Mouse (Mus musculus) midbrain, embryonic 13.5 days (tissue): ENCODE data around the gene Mxra7. TPM values are rescaled to one million over a fixed set of nuclear protein-coding genes. Genes with fewer than 3 reads are reported as not detected.
"Not testable (repeated sequence)": the region's sequence is repeated elsewhere in the genome, so short reads cannot be mapped to it uniquely, and the experiment has no call there.

ENCODE experiments used
- ATAC-seq: fragments of 200-750 bp; cut with Nextera tagmentation; 2 replicates; pipeline ENCODE4 v1.8.0; 2017; ENCODE audit warnings: mild to moderate bottlenecking, moderate TSS enrichment, moderate library complexity
- H3K27ac ChIP-seq: fragments of 300-500 bp; sonication (generic); 2 replicates; pipeline ENCODE4 v1.5.1; 2015; ENCODE audit warnings: inconsistent platforms, mild to moderate bottlenecking, moderate library complexity
- H3K27me3 ChIP-seq: fragments of 300-500 bp; sonication (generic); 2 replicates; pipeline ENCODE4 v1.6.1; 2015; ENCODE audit warnings: mild to moderate bottlenecking, inconsistent platforms
- H3K36me3 ChIP-seq: fragments of 300-500 bp; sonication (generic); 2 replicates; pipeline ENCODE4 v1.6.1; 2015; ENCODE audit warnings: mild to moderate bottlenecking, inconsistent platforms
- H3K4me1 ChIP-seq: fragments of 300-500 bp; sonication (generic); replicated peaks from 2 replicates; pipeline ENCODE4 v1.6.1; 2015; ENCODE audit warnings: inconsistent platforms
- H3K4me2 ChIP-seq: fragments of 300-500 bp; sonication (generic); replicated peaks from 2 replicates; pipeline ENCODE4 v1.6.1; 2015; ENCODE audit warnings: moderate library complexity, mild to moderate bottlenecking, inconsistent platforms
- H3K4me3 ChIP-seq: fragments of 300-500 bp; sonication (generic); replicated peaks from 2 replicates; pipeline ENCODE4 v1.5.1; 2015; ENCODE audit warnings: mild to moderate bottlenecking, inconsistent platforms
- H3K9ac ChIP-seq: fragments of 300-500 bp; sonication (generic); replicated peaks from 2 replicates; pipeline ENCODE4 v1.6.1; 2015; ENCODE audit warnings: mild to moderate bottlenecking, inconsistent platforms
- H3K9me3 ChIP-seq: fragments of 300-500 bp; sonication (generic); 2 replicates; pipeline ENCODE4 v1.6.1; 2016; ENCODE audit warnings: mild to moderate bottlenecking, inconsistent platforms
- WGBS: fragments of 180-500 bp; shearing (Covaris S2); methylation state at CpG from one replicate; pipeline ENCODE4 v1.1.7; 2015; 5-methylcytosine and 5-hydroxymethylcytosine counted together
- polyA plus RNA-seq: library from polyadenylated mRNA; unstranded; fragments of >200 nt; fragmentation: Nextera tagmentation; extraction: Ambion mirVana; gene quantifications from 2 replicates; pipeline ENCODE4 v1.2.1, GENCODE M21; 2015

The Mxra7 gene
- polyA plus RNA-seq, 1 experiment from 2014 or later: 40.4 TPM

- Histone ChIP-seq H3K27me3 (no peaks in the 10 kb centered on the region), H3K9me3 (no peaks in the 10 kb centered on the region), H3K4me3 (peak within 1 kb of the TSS; percentile 97), H3K9ac (peak within 1 kb of the TSS; percentile 96), H3K4me2 (peak within 1 kb of the TSS; percentile 94), H3K4me1 (peaks cover 47% of the 10 kb centered on the region), H3K36me3 (peaks cover 31% of the 10 kb centered on the region), H3K27ac (peak within 1 kb of the TSS; percentile 97)
- WGBS: under 1% methylated on average over 90 of the region's 91 CpGs
- peak; percentile 60 for ATAC-seq
Measured at GRCm38 (mm10) chr11:116852291-116852890, 24.5 kb upstream of the Mxra7 start, which contains the start of gene Mfsd11. Gene Mfsd11 (plus strand): TSS chr11:116852440.

DNA sequence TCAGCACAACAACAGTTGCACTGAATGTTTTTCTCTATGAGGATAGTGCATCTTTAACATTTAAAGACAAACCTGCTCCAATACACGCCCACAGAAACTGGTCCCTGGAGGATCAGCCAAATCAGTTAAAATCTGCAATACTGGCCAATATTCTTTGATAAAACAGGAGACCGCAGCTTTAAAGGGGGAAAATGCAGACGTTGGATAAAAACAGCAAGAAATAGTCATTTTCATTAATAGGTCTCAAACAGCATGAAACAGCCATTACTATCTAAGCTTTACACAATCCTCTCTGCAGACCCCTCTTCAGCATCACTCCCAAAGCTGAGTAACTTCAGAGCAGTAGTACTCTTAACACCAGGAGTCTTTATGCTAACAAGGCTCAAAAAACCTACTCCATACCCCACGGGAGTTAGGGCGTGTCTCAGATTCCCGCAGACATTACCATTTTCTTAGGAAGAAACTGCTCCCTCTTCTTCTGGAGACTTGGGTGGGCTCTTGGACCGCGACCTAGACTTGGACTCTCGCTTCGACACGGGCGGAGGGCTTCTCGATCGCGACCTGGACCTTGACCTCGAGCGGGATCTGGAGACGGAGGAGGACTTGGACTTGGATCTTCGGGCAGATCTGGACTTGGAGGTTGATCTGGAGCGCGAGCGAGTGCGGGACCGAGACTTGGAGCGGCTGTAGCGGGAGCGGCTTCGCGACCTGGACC lies 23.9 kb upstream of the Mxra7 start:
- peak overlapping the region; percentile 96 for H3K9ac ChIP-seq
- ATAC-seq: no peak
- no peaks in the 10 kb centered on the region for H3K27me3 ChIP-seq
- peak overlapping the region; percentile 97 for H3K27ac ChIP-seq
- H3K4me1 ChIP-seq: peaks cover 47% of the 10 kb centered on the region
- peaks cover 27% of the 10 kb centered on the region for H3K36me3 ChIP-seq
- peak overlapping the region; percentile 94 for H3K4me2 ChIP-seq
- no peaks in the 10 kb centered on the region for H3K9me3 ChIP-seq
- peak overlapping the region; percentile 97 for H3K4me3 ChIP-seq
- under 1% methylated on average over 29 of the region's 29 CpGs for WGBS

GRCm38 (mm10) chr11:116850833-116851477 lies 23.1 kb upstream of the Mxra7 start:
- H3K36me3 ChIP-seq: peaks cover 27% of the 10 kb centered on the region

DNA sequence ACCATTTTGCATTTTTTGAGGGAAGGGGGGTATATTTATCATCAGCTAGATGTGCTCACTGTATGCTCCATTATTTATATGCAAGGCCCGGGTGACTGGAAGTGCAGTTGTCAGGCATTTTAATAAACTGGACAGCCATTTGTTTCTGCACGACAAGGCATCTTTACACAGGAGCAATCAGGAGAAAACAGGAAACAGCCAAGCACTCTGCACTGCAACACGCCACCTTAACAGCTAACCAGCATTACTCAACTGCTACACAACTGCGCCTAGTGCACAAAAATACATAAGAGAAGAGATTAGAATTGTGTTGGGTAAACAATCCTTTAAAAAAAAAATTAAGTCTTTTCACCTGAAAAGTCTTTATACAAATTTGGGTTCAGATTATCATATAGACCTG lies 22.2 kb upstream of the Mxra7 start:
- Histone ChIP-seq H3K27ac (no peak overlapping the region), H3K4me3 (peak overlapping the region; percentile 97), H3K4me1 (peaks cover 50% of the 10 kb centered on the region), H3K9me3 (no peaks in the 10 kb centered on the region), H3K4me2 (peak overlapping the region; percentile 94), H3K9ac (no peak overlapping the region), H3K36me3 (peaks cover 27% of the 10 kb centered on the region), H3K27me3 (no peaks in the 10 kb centered on the region)
- no peak for ATAC-seq
- 63% methylated on average over 4 of the region's 4 CpGs for WGBS

More at GRCm38 (mm10) chr11:116850833-116851477, 23.1 kb upstream of the Mxra7 start:
- Histone ChIP-seq H3K27ac (no peak overlapping the region), H3K27me3 (no peaks in the 10 kb centered on the region), H3K4me3 (peak overlapping the region; percentile 97), H3K4me1 (peaks cover 50% of the 10 kb centered on the region), H3K9ac (peak overlapping the region; percentile 96), H3K9me3 (no peaks in the 10 kb centered on the region), H3K4me2 (peak overlapping the region; percentile 94)
- WGBS: 36% methylated on average over 6 of the region's 6 CpGs
- no peak for ATAC-seq

- Histone ChIP-seq H3K4me3 (no peak overlapping the region), H3K4me1 (peaks cover 50% of the 10 kb centered on the region), H3K27ac (no peak overlapping the region), H3K9me3 (no peaks in the 10 kb centered on the region), H3K9ac (no peak overlapping the region), H3K36me3 (peaks cover 27% of the 10 kb centered on the region), H3K4me2 (no peak overlapping the region), H3K27me3 (no peaks in the 10 kb centered on the region)
- no peak for ATAC-seq
Measured at GRCm38 (mm10) chr11:116849587-116849986, 21.7 kb upstream of the Mxra7 start.

- H3K4me3 ChIP-seq, ATAC-seq, H3K9me3 ChIP-seq, H3K9ac ChIP-seq, H3K27me3 ChIP-seq, H3K27ac ChIP-seq, H3K4me2 ChIP-seq: not testable (repeated sequence)
- WGBS: 78% methylated on average over 2 of the region's 2 CpGs
- Histone ChIP-seq H3K4me1 (peaks cover 52% of the 10 kb centered on the region), H3K36me3 (peaks cover 27% of the 10 kb centered on the region)
Measured at GRCm38 (mm10) chr11:116848877-116849178, 21.0 kb upstream of the Mxra7 start.

DNA sequence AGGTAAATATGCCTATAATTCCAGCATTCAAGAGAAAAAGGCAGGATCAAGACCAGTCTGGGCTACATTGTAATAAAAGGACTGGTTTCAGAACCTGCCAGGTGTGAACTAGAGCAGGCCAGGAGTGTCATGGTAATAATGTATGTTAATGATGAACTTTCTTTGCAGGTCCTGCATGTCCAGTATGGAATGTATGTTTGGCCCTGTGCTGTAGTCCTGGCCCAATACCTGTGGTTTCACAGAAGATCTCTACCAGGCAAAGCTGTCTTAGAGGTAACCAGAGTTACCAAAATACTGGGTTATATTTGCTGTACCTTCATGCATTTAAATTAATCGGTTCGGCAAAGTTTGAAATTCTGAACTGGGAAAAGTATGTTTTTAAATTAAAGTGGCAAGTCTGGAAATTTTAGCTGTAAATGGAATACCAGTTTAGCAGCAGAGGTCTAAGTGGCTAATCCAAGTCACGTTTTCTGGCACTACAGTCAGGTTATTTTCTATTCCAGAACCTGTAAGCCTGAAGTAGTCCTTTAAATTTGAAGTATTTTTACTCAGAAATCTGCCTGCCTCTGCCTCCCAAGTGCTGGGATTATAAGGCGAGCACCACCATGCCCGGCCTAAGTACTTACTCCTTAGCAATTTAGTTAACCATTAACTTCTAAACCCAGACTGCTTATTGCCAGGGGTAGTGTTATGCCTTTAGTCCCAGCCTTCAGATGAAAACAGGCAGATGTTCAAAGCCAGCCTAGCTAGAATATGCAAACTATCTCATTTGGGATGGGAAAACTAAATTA lies 20.4 kb upstream of the Mxra7 start:
- no peak overlapping the region for H3K4me2 ChIP-seq
- H3K9ac ChIP-seq: no peak overlapping the region
- peaks cover 53% of the 10 kb centered on the region for H3K4me1 ChIP-seq
- peaks cover 27% of the 10 kb centered on the region for H3K36me3 ChIP-seq
- WGBS: 84% methylated on average over 5 of the region's 5 CpGs
- H3K4me3 ChIP-seq: no peak overlapping the region
- H3K27ac ChIP-seq: no peak overlapping the region
- no peaks in the 10 kb centered on the region for H3K27me3 ChIP-seq
- no peaks in the 10 kb centered on the region for H3K9me3 ChIP-seq
- ATAC-seq: no peak

DNA sequence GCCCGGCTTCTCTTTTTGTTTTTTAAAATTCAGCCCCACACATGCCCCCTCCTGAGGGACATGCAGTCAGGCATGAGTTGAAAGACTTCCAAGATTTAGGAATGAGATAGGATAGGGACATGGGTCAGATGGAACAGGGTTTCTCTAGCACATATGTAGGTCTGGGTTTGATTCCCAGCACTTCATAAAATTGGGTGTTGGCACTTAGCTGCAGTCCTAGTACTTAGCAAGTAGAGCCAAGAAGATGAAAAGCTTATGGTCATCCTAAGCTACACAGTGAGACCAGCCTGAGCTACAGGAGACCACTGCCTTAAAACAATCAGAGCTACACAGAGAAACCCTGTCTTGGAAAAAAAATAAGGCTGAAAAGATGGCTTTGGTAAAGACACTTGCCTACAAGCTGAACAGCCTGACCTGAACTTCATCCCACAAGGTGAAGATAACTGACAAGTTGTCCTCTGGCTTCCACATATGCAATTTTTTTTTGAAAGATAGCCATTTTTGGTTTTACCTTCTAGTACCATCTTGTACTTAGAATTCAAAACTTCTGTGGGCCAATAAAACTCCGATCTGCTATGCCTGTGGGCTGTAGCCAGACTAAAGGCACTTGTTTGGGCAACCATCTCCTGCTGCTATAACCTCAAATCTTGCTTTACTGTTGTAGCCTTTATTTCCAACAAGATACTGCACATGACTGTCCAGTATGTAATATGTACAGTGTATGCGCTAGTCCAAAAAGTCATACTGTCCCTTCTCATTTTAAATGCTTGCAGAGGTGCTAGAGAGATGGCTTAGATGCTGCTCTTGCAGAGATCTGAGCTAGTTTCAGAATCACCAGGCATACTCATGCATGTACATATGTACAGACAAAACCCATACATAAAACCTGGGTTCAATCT lies 19.6 kb upstream of the Mxra7 start:
- Histone ChIP-seq H3K36me3 (peaks cover 27% of the 10 kb centered on the region), H3K27ac (no peak overlapping the region), H3K9ac (no peak overlapping the region), H3K4me3 (no peak overlapping the region), H3K27me3 (no peaks in the 10 kb centered on the region), H3K4me2 (no peak overlapping the region), H3K9me3 (no peaks in the 10 kb centered on the region), H3K4me1 (peaks cover 53% of the 10 kb centered on the region)
- ATAC-seq: no peak
- WGBS: 82% methylated on average over 3 of the region's 3 CpGs

GRCm38 (mm10) chr11:116846593-116847181 lies 18.8 kb upstream of the Mxra7 start:
- Histone ChIP-seq H3K4me1 (peaks cover 60% of the 10 kb centered on the region), H3K36me3 (peaks cover 27% of the 10 kb centered on the region), H3K9ac (no peak overlapping the region), H3K9me3 (no peaks in the 10 kb centered on the region), H3K27me3 (no peaks in the 10 kb centered on the region), H3K4me2 (no peak overlapping the region), H3K4me3 (no peak overlapping the region), H3K27ac (0 out of 2 replicates have a peak overlapping the region, but pooled peaks have one; percentile 11)
- ATAC-seq: no peak
- 77% methylated on average over 4 of the region's 4 CpGs for WGBS

DNA sequence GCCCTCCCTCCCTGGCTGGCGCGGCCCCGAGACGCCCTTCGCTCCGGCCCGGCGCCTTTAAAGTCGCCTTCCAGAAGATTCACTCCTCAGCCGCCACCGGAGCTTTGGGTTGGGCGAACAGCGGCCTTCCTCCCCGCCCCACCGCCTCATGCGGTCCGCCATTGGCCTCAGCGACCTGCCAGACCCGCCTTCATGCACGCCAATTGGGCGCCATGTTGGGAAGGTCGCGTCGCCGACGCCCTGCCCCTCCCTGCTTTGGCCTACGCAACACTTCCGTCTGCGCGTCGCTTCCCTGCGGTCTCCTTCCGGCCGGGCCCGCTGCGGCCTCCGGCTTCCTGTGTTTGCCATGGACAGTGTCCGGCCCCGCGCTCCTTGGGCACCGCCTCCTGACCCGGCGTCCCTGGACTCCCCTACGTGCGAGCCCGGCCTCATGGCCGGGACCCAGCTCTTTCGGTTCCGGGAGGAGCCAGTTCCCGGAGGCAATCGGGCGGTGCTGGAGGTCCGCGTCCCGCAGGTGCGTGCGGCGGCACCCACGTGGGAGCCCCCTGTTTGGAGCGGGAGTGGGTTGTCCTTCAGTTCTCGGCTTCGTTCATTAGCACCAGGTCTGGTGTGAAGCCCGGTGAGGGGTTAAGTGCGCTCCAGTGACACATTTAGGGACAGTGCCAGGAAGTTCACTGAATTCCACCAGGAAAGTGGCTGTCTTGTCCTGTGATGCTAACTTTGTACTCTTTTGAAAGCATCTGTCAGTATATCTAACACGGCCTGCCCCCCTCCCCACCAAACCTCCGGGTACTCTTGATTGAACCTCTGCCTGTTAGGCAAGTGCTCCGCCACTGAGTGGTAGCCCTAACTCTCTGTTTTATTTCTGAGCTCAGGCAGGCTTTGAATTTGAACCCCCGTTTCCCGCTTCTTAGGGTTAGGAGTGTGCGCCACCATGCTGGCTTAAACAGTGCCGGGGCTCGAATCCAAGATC lies 15.7 kb upstream of the Mxra7 start, which contains the start of the genes Mettl23 and Jmjd6:
Gene Mettl23, plus strand, starts transcription at position 18 of the 973 bp plus-strand sequence.
Gene Jmjd6, minus strand, starts transcription at position 189 of the 973 bp plus-strand sequence.
- under 1% methylated on average over 72 of the region's 72 CpGs for WGBS
- H3K4me3 ChIP-seq: peak within 1 kb of the TSS; percentile 80
- ATAC-seq: peak; percentile 97
- H3K9ac ChIP-seq: peak within 1 kb of the TSS; percentile 94
- H3K36me3 ChIP-seq: peaks cover 37% of the 10 kb centered on the region
- H3K27ac ChIP-seq: peak within 1 kb of the TSS; percentile 98
- H3K9me3 ChIP-seq: no peaks in the 10 kb centered on the region
- H3K4me2 ChIP-seq: peak within 1 kb of the TSS; percentile 90
- H3K4me1 ChIP-seq: peaks cover 67% of the 10 kb centered on the region
- H3K27me3 ChIP-seq: no peaks in the 10 kb centered on the region
